ENCODE assay signal across 11 mouse cellular contexts in the genomic region with DNA sequence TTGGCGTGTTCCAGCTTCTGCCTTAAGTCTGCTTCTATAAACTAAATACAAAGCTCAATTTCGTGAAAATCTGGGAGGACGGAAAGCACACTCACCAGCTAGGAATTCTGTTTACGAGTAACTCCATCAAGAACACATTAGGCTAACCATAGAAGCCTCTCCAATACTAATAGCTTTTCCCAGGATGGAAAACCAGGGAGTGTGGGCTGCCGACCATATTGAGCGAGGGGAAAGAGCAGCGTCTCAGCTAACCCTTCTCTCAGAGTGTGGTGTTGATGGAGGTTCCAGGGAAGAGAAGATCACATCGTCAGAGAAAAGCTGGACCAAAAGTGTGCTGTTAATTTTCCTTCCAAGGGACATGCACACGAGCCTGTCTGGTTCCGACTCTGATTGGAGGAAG.
DNase-seq lines count a peak whose midpoint lies in the region; ATAC-seq and TF ChIP-seq lines count a peak whose summit lies in the region.
"Had no signal": no experiment of that assay in that cellular context is flagged by ENCODE, and none has a peak within 500 bp of the region (broad histone marks: within the 10 kb centered on the region; RNA-seq: fewer than 3 reads in every experiment).

No protein-coding gene starts in this region.

- H3K36me3 ChIP-seq in embryonic facial prominence, embryonic 12.5 days, result no peaks in the 10 kb centered on the region
- H3K36me3 ChIP-seq in embryonic facial prominence, embryonic 10.5 days (replicated peaks), result no peaks in the 10 kb centered on the region
- H3K36me3 ChIP-seq in lung, postnatal 0 days (ENCODE audit: insufficient read depth, low read length), result no peaks in the 10 kb centered on the region
- no peaks in the 10 kb centered on the region for H3K36me3 ChIP-seq in intestine, embryonic 16.5 days (ENCODE audit: control insufficient read depth, insufficient read depth, low read length)
- no peaks in the 10 kb centered on the region for H3K36me3 ChIP-seq in stomach, embryonic 15.5 days
- no peaks in the 10 kb centered on the region for H3K36me3 ChIP-seq in forebrain, embryonic 16.5 days (ENCODE audit: control insufficient read depth, insufficient read depth)

- no peak for TF ChIP-seq EP300 in lung, postnatal 0 days (IDR thresholded peaks at IDR 0.05)

- H3K27ac ChIP-seq in embryonic facial prominence, embryonic 12.5 days, result peak overlapping the region; percentile 54; the same call in 1 of the 2 replicates
- H3K27ac ChIP-seq in embryonic facial prominence, embryonic 10.5 days (replicated peaks), result no peak overlapping the region
- no peak overlapping the region for H3K27ac ChIP-seq in lung, postnatal 0 days (ENCODE audit: low read length)
- H3K27ac ChIP-seq in intestine, embryonic 16.5 days (ENCODE audit: low read length), result peak overlapping the region; percentile 79
- peak overlapping the region; percentile 91 for H3K27ac ChIP-seq in stomach, embryonic 15.5 days
- H3K27ac ChIP-seq in forebrain, embryonic 16.5 days (ENCODE audit: low read length), result no peak overlapping the region

- no peak overlapping the region for H3K4me3 ChIP-seq in embryonic facial prominence, embryonic 12.5 days
- no peak overlapping the region for H3K4me3 ChIP-seq in embryonic facial prominence, embryonic 10.5 days
- no peak overlapping the region for H3K4me3 ChIP-seq in lung, postnatal 0 days (ENCODE audit: low read depth, low read length)
- H3K4me3 ChIP-seq in intestine, embryonic 16.5 days (ENCODE audit: low read length), result no peak overlapping the region
- peak overlapping the region; percentile 9 for H3K4me3 ChIP-seq in stomach, embryonic 15.5 days (replicated peaks)
- H3K4me3 ChIP-seq in forebrain, embryonic 16.5 days (replicated peaks; ENCODE audit: low read length), result no peak overlapping the region

- H3K4me2 ChIP-seq in embryonic facial prominence, embryonic 12.5 days (replicated peaks), result 0 out of 2 replicates have a peak overlapping the region, but pooled peaks have one; percentile 1
- H3K4me2 ChIP-seq in lung, postnatal 0 days (replicated peaks; ENCODE audit: low read depth, low read length), result no peak overlapping the region
- no peak overlapping the region for H3K4me2 ChIP-seq in intestine, embryonic 16.5 days (ENCODE audit: low read depth, low read length)
- peak overlapping the region; percentile 20; the same call in 1 of the 2 replicates for H3K4me2 ChIP-seq in stomach, embryonic 15.5 days
- H3K4me2 ChIP-seq in forebrain, embryonic 16.5 days (ENCODE audit: low read length), result no peak overlapping the region

- H3K4me1 ChIP-seq in embryonic facial prominence, embryonic 12.5 days, result peaks cover 8% of the 10 kb centered on the region
- H3K4me1 ChIP-seq in embryonic facial prominence, embryonic 10.5 days, result peaks cover 11% of the 10 kb centered on the region
- H3K4me1 ChIP-seq in lung, postnatal 0 days (ENCODE audit: insufficient read depth, low read depth, low read length), result no peaks in the 10 kb centered on the region
- H3K4me1 ChIP-seq in intestine, embryonic 16.5 days (ENCODE audit: control insufficient read depth, insufficient read depth, low read length), result peaks cover 6% of the 10 kb centered on the region; the same call in 1 of the 2 replicates
- peaks cover 7% of the 10 kb centered on the region; the same call in 1 of the 2 replicates for H3K4me1 ChIP-seq in stomach, embryonic 15.5 days
- no peaks in the 10 kb centered on the region for H3K4me1 ChIP-seq in forebrain, embryonic 16.5 days (replicated peaks; ENCODE audit: control insufficient read depth, insufficient read depth, low read length)

- DNase-seq in embryonic facial prominence, embryonic 10.5 days (ENCODE audit: low spot score), result no peak
- peak; percentile 23 for DNase-seq in lung, postnatal 0 days (ENCODE audit: low spot score)
- DNase-seq in lung, postnatal 4 days, result no peak
- no peak for DNase-seq in retina, postnatal 1 day
- DNase-seq: cerebellum, adult 11-12 months; forebrain, postnatal 0 days; right cerebral cortex, postnatal 25 days had no signal

- no peak for ATAC-seq in embryonic facial prominence, embryonic 12.5 days (ENCODE audit: insufficient number of reproducible peaks, insufficient read depth, low FRiP score, low TSS enrichment)
- peak; percentile 42; the same call in 1 of the 2 replicates for ATAC-seq in lung, postnatal 0 days
- 0 out of 2 replicates have a peak, but pooled peaks have one; percentile 51 for ATAC-seq in intestine, embryonic 16.5 days
- no peak for ATAC-seq in stomach, embryonic 15.5 days (ENCODE audit: insufficient read depth, low FRiP score, low read depth)
- ATAC-seq in forebrain, embryonic 16.5 days, result no peak

- 40% methylated on average over 10 of the region's 10 CpGs for WGBS in embryonic facial prominence, embryonic 12.5 days
- 54% methylated on average over 10 of the region's 10 CpGs for WGBS in embryonic facial prominence, embryonic 10.5 days
- 48% methylated on average over 10 of the region's 10 CpGs for WGBS in lung, postnatal 0 days
- WGBS in intestine, embryonic 16.5 days, result 38% methylated on average over 10 of the region's 10 CpGs
- WGBS in stomach, embryonic 15.5 days, result 33% methylated on average over 10 of the region's 10 CpGs
- 44% methylated on average over 10 of the region's 10 CpGs for WGBS in forebrain, embryonic 16.5 days

- no peak for TF ChIP-seq CTCF in lung, postnatal 0 days (IDR thresholded peaks at IDR 0.05)

- H3K27me3 ChIP-seq in embryonic facial prominence, embryonic 12.5 days, result no peaks in the 10 kb centered on the region
- H3K27me3 ChIP-seq in embryonic facial prominence, embryonic 10.5 days (replicated peaks; ENCODE audit: low read depth, poor library complexity, severe bottlenecking), result no peaks in the 10 kb centered on the region
- no peaks in the 10 kb centered on the region for H3K27me3 ChIP-seq in lung, postnatal 0 days (replicated peaks; ENCODE audit: insufficient read depth, low read length)
- no peaks in the 10 kb centered on the region for H3K27me3 ChIP-seq in intestine, embryonic 16.5 days (replicated peaks; ENCODE audit: control insufficient read depth, insufficient read depth, low read length)
- H3K27me3 ChIP-seq in stomach, embryonic 15.5 days (replicated peaks), result no peaks in the 10 kb centered on the region
- H3K27me3 ChIP-seq in forebrain, embryonic 16.5 days (replicated peaks; ENCODE audit: control insufficient read depth, insufficient read depth, low read length), result no peaks in the 10 kb centered on the region

- H3K9ac ChIP-seq in embryonic facial prominence, embryonic 12.5 days, result no peak overlapping the region
- H3K9ac ChIP-seq in lung, postnatal 0 days (replicated peaks; ENCODE audit: low read depth), result no peak overlapping the region
- H3K9ac ChIP-seq in intestine, embryonic 16.5 days (ENCODE audit: low read depth, low read length), result no peak overlapping the region
- no peak overlapping the region for H3K9ac ChIP-seq in stomach, embryonic 15.5 days
- H3K9ac ChIP-seq in forebrain, embryonic 16.5 days (replicated peaks; ENCODE audit: low read depth, low read length), result no peak overlapping the region
- H3K9ac ChIP-seq: forebrain, postnatal 0 days had no signal

- H3K9me3 ChIP-seq in embryonic facial prominence, embryonic 12.5 days, result no peaks in the 10 kb centered on the region
- no peaks in the 10 kb centered on the region for H3K9me3 ChIP-seq in embryonic facial prominence, embryonic 10.5 days
- H3K9me3 ChIP-seq in lung, postnatal 0 days (ENCODE audit: low read length), result no peaks in the 10 kb centered on the region
- no peaks in the 10 kb centered on the region for H3K9me3 ChIP-seq in intestine, embryonic 16.5 days (ENCODE audit: control insufficient read depth, low read length)
- H3K9me3 ChIP-seq in stomach, embryonic 15.5 days, result no peaks in the 10 kb centered on the region
- H3K9me3 ChIP-seq in forebrain, embryonic 16.5 days (ENCODE audit: control insufficient read depth, low read length), result no peaks in the 10 kb centered on the region

Comparison
In these comparisons a context has a peak if more than half of its experiments do, and no peak if none do; other contexts are left out.
1. H3K27ac ChIP-seq: peak in embryonic facial prominence, embryonic 12.5 days (single experiment), intestine, embryonic 16.5 days (single experiment) and stomach, embryonic 15.5 days (single experiment); none in embryonic facial prominence, embryonic 10.5 days (single experiment), lung, postnatal 0 days (single experiment) and forebrain, embryonic 16.5 days (single experiment).
2. ATAC-seq: peak in lung, postnatal 0 days (single experiment) and intestine, embryonic 16.5 days (single experiment); none in embryonic facial prominence, embryonic 12.5 days (single experiment), stomach, embryonic 15.5 days (single experiment) and forebrain, embryonic 16.5 days (single experiment).
3. H3K4me2 ChIP-seq: peak in embryonic facial prominence, embryonic 12.5 days (single experiment) and stomach, embryonic 15.5 days (single experiment); none in lung, postnatal 0 days (single experiment), intestine, embryonic 16.5 days (single experiment) and forebrain, embryonic 16.5 days (single experiment).